Mouse (Mus musculus): ENCODE measurements around the gene Foxq1.

- TF ChIP-seq CHD2 (IDR thresholded peaks at IDR 0.05; ENCODE audit: low read depth, low read length) (no peak), MAFK (IDR thresholded peaks at IDR 0.05; ENCODE audit: insufficient read depth, low read depth, low read length) (no peak), ZC3H11A (IDR thresholded peaks at IDR 0.05; ENCODE audit: borderline replicate concordance, low read depth, low read length) (no peak)
These were observed 11.2 kb downstream of the Foxq1 start for GRCm38 (mm10) chr13:31567099-31567498.

Measured in ES-E14 (cell line).